Mouse (Mus musculus): ENCODE data around the gene Amz2. TPM values are rescaled to one million over a fixed set of nuclear protein-coding genes. Genes with fewer than 3 reads are reported as not detected.
A peak's percentile ranks its signal among the peaks of the same experiment; 100 is the strongest.

Amz2 gene
- total RNA-seq, 2 experiments from 2014 or later, result 40.0 to 46.2 TPM

DNA sequence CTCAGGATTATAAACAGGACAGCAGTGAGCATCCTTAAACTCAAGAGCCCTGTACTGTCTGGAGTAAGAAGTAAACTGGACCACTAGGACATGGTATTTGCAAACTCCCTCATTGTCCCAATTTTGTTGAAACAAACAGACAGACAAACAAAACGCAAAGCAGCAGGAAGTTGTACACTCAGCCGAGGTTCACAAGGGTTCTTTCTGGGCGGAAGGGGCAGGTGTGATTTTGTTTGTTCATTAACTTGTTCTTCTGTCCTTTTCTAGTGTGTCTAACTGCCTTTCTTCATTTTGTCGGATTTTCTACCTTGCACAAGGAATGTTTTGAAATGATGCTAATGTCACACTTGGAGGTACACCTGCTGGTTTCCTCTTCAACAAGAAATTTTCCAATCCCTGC, 6.3 kb upstream of the Amz2 start:
- no peak for DNase-seq
- intact Hi-C loops (cut with DNase I; ENCODE audit: low total_unique reads), result no loop called here

DNA sequence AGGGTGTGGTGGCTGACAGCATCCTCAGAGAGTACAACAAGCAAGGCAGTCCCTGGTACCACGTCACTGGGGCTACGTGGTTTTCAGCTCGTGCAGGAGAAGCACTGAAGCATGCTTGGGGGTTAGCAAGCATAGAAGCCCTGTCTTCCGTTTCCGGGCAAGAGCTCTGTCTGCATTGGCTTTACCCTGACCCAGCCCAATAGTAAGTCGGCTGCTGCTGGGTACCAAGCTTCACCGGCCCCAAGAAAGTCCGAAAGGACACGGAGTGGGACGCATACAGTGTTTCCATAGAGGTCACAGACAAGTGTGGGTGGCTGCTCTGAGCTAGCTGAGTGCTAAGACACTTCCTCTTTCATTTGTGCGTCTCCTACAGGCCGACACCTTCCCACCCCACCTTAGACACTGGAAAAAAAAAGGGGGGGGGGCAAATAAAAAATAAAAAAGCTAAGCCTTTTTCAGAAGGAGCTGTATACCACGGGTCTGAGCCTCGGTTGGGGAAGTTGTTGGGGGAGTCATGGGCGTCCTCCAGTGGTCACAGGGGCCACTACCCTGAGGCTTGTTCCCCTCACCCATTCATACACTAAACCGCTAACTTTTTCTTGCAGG, 5.7 kb upstream of the Amz2 start:
- DNase-seq, result no peak
- intact Hi-C loops (cut with DNase I; ENCODE audit: low total_unique reads), result loop anchor here (5.0 kb wide), 2 partner anchors 48 to 93 kb away; no protein-coding TSS in a partner anchor

- DNase-seq, result no peak
- intact Hi-C loops (cut with DNase I; ENCODE audit: low total_unique reads), result loop anchor here (5.0 kb wide), 2 partner anchors 48 to 93 kb away; no protein-coding TSS in a partner anchor
Measured at GRCm38 (mm10) chr11:109420567-109420962, 5.2 kb upstream of the Amz2 start.

DNA sequence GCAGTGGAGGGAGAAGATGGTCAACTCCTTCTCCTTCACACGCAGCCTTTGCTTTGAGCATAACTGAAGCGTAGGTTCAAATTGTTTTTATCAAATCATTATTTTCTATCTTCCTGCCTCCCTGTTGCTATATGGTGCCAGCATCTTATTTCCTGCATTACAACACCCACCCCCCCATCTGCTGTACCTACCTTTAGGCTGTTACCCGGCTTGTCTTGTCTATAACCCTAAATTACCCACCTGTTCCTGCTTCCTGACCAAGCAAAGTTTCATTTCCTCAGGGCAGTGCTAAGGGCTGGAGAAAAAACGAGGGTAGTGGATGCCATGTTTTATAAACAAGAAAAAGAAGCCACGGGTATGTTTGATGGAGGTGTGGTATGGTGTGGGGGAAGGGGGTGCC, 4.5 kb upstream of the Amz2 start:
- DNase-seq, result no peak
- intact Hi-C loops (cut with DNase I; ENCODE audit: low total_unique reads), result loop anchor here (5.0 kb wide), 2 partner anchors 49 to 94 kb away; no protein-coding TSS in a partner anchor

DNA sequence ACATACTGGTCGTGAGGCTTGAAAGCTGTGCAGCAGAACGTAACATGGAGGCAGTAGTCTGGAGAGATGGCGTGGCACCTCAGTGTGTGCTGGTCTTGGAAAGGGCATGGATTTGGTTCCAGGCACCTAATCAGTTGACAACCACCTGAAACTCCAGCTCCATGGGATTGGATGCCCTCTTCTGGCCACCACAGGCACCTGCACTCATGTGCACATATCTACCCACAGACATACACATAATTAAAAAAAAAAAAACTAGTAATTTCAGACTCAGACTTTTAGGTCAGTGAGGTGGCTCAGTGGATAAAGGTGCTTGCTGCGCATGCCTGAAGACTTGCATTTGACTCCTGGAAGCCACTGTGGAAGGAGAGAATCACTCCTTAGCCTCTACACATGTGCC, 3.5 kb upstream of the Amz2 start:
- intact Hi-C loops (cut with DNase I; ENCODE audit: low total_unique reads), result loop anchor here (5.0 kb wide), 2 partner anchors 50 to 95 kb away; no protein-coding TSS in a partner anchor
- DNase-seq, result no peak

- DNase-seq, result no peak
- intact Hi-C loops (cut with DNase I; ENCODE audit: low total_unique reads), result loop anchor here (5.0 kb wide), 2 partner anchors 51 to 96 kb away; no protein-coding TSS in a partner anchor
Measured at GRCm38 (mm10) chr11:109423294-109423693, 2.5 kb upstream of the Amz2 start.

DNA sequence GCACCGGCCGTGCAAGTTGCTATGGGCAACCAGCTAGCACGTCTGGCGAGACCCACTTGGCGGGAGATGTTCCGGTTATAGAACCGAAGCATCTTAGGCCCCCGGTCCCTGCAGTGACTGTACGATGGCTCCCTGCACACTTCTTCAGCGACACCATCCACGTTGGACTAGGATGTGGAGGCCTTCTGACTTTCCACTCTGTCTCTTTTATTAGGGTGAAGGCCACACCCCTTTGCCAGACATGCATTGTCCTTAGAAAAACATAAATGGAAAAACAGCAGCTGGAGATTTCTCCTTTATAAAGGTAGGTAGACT, 483 bp downstream of the Amz2 start:
- intact Hi-C loops (cut with DNase I; ENCODE audit: low total_unique reads), result no loop called here

DNA sequence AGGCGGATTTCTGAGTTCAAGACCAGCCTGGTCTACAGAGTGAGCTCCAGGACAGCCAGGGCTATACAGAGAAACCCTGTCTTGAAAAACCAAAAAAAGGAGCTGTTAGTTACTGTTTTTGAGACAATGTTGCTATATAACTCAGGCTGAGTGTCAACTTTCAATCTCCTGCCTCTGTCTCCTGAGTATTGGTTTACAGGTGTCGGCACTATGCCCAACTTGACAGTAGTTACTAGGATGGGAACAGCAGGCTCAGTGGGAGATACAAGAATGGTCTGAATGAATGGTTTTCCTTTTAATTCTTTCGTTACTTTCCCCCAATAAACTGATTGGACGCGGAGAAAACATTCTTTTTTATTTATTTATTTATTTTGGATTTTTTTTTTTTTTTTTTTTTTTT, 1.6 kb downstream of the Amz2 start:
- no peak for DNase-seq
- intact Hi-C loops (cut with DNase I; ENCODE audit: low total_unique reads), result no loop called here

More for the DNA sequence above, 483 bp downstream of the Amz2 start:
- DNase-seq, result no peak

GRCm38 (mm10) chr11:109434233-109434798, 8.6 kb downstream of the Amz2 start:
- intact Hi-C loops (cut with DNase I; ENCODE audit: low total_unique reads), result no loop called here

GRCm38 (mm10) chr11:109436889-109437288, 11.1 kb downstream of the Amz2 start:
- no peak for DNase-seq
- intact Hi-C loops (cut with DNase I; ENCODE audit: low total_unique reads), result no loop called here

More at GRCm38 (mm10) chr11:109434233-109434798, 8.6 kb downstream of the Amz2 start:
- no peak for DNase-seq

- intact Hi-C loops (cut with DNase I; ENCODE audit: low total_unique reads), result no loop called here
- no peak for DNase-seq
Measured at GRCm38 (mm10) chr11:109439209-109439608, 13.5 kb downstream of the Amz2 start.

GRCm38 (mm10) chr11:109439829-109440340, 14.1 kb downstream of the Amz2 start:
- intact Hi-C loops (cut with DNase I; ENCODE audit: low total_unique reads), result loop anchor here (10.0 kb wide), 2 partner anchors 195 to 425 kb away; no protein-coding TSS in a partner anchor

DNA sequence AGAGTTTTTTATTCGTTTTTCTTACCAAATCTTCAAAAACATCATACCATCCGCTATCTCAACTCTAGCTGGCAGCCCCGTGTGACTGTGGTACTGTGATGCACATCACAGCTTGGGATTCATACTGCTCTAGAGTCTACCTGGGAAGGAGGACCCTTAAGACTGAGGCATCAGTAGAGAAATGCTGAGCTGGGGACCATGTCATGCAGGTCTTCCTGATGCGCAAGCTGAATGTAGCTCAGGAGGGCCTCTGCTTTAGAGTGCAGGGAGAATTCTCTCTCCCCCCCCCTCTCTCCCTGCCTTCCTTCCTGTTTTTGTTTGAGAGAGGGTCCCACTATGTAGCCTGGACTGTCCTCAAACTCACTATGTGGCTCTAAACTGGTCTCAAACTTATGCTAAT, 14.9 kb downstream of the Amz2 start:
- no peak for DNase-seq
- intact Hi-C loops (cut with DNase I; ENCODE audit: low total_unique reads), result loop anchor here (10.0 kb wide), 2 partner anchors 196 to 424 kb away; no protein-coding TSS in a partner anchor

More at GRCm38 (mm10) chr11:109439829-109440340, 14.1 kb downstream of the Amz2 start:
- peak; percentile 83 for DNase-seq

DNA sequence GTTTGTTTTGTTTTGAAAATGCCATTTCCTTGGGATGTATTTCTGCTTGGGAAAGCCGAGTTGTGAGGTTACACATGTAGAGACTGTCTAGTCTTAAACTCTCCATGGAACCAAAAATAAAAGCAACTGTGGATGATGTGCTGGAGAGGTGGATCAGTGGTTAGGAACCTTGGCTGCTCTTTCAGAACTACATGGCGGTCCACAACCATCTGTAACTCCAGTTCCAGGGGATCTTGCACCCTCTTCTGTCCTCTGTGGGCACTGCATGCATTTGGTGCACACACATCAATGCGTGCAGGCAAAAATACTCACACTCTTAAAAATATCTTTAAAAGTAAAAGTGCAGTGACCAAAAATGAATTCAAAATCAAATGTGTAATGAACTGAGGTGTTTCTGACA, 15.4 kb downstream of the Amz2 start:
- intact Hi-C loops (cut with DNase I; ENCODE audit: low total_unique reads), result loop anchor here (10.0 kb wide), 2 partner anchors 196 to 424 kb away; no protein-coding TSS in a partner anchor
- DNase-seq, result no peak

DNA sequence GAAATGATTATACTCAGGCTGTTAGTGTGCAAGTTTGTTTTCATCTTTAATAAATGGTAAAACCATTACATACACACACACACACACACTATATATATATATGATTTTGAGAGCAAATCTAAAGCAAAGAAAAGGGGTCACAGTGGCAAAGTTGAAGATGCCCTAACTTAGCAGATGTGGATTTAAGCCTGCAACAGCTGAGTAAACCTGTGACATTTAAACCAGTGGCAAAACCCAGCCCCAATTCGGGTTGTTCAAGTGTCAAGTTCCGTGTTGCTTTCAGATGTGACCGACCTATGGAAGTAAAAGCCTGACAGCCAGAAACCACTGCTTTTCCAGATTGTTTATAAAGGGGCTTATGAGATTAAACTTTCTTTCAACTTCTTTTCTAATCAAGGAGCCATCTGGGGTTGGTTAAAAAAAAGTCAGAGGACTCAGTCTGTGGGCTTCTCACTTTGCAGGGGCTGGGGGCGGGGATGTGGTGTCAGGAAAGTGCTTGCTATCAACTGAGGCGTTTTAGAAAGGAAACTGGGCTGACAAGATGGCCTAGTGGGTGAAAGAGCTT, 16.5 kb downstream of the Amz2 start:
- DNase-seq, result no peak
- intact Hi-C loops (cut with DNase I; ENCODE audit: low total_unique reads), result loop anchor here (10.0 kb wide), 2 partner anchors 197 to 423 kb away; no protein-coding TSS in a partner anchor

- no peak for DNase-seq
- intact Hi-C loops (cut with DNase I; ENCODE audit: low total_unique reads), result loop anchor here (10.0 kb wide), 2 partner anchors 199 to 421 kb away; no protein-coding TSS in a partner anchor
Measured at GRCm38 (mm10) chr11:109443468-109444263, 17.9 kb downstream of the Amz2 start.

DNA sequence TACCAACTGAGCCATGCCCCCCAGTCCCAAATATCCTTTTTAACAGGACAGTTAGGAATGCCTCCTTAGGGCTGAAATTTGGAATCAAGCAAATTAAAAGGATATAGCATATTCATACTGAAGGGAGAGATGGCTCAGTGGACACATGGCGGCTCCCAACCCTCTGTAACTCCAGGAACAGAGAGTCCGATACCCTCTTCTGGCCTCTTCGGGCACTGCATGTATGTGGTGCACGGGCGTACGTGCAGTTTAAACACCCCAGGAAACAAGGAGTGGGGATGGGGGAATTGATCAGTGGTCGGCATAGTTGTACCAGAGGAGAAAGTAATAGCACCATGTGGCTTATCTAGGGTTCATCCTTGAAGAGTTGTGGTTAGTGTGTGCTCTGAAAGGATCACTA, 18.9 kb downstream of the Amz2 start:
- DNase-seq, result peak; percentile 19
- intact Hi-C loops (cut with DNase I; ENCODE audit: low total_unique reads), result loop anchor here (10.0 kb wide), 2 partner anchors 200 to 420 kb away; no protein-coding TSS in a partner anchor

GRCm38 (mm10) chr11:109445438-109446035, 19.8 kb downstream of the Amz2 start:
- intact Hi-C loops (cut with DNase I; ENCODE audit: low total_unique reads), result loop anchor here (5.0 to 10.0 kb wide), 3 partner anchors 137 to 419 kb away; no protein-coding TSS in a partner anchor
- DNase-seq, result no peak

- no peak for DNase-seq
- intact Hi-C loops (cut with DNase I; ENCODE audit: low total_unique reads), result no loop called here
Measured at GRCm38 (mm10) chr11:109451169-109451568, 25.4 kb downstream of the Amz2 start.

All from gastrocnemius, postnatal 14 days (tissue).